Mouse (Mus musculus): ENCODE measurements around the gene Sec24b.

The Sec24b gene

GRCm38 (mm10) chr3:130055416-130056385, 5.7 kb downstream of the Sec24b start:
- DNase-seq (ENCODE audit: low read depth, low spot score): no peak

DNA sequence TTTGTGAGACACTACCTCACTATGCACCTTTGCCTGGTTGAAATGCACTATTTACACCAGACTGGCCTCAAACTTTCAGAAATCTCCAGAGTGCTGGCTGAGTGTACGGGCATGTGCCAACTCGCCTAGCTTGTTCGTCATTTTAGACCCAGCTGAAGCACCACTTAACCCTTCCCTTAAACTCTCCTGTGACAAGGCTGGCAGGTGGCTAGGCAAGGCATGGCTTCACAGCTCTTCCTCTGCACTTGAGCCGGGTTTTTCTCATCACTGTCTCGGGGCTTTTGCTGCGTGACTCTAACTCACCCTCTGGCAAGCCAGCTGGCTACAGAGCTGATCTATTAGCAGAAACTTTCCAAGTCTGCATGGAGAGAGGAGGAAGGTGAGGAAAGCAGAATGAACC, 6.8 kb downstream of the Sec24b start:
- DNase-seq (ENCODE audit: low read depth, low spot score): no peak

DNA sequence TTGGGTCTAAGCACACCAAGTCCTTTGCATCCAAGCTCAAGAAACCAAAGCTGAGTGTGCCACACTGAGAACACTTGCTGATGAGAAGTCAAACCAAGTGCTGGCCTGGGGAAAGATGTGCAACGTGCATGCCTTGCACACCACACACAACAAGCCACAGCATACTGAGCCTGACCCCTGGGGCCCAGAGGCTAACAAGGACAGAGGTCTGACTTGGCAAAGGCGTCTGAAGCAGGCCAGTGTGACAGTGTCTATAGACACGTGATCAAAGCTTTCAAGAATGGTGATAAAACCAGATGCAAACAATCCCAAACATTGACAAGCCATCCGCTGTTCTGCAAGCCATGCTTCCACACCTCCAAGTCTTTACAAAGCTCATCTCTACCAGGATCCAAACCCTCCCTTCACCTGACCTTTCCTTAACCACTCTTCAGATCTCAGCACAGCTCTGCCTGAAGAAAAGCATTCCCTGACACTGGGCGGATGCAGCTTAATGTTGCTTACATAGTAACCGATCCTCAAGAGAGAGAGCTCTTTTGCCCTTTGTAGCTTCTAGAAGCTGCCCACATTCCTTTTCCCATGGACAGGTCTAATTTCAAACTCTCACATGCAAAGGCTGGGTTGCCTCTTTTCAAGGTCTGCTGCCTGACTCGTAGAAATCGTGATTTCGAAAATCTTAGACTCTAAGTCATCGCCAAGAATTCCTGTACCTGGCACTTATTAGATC, 7.8 kb downstream of the Sec24b start:
- DNase-seq (ENCODE audit: low read depth, low spot score): no peak

DNA sequence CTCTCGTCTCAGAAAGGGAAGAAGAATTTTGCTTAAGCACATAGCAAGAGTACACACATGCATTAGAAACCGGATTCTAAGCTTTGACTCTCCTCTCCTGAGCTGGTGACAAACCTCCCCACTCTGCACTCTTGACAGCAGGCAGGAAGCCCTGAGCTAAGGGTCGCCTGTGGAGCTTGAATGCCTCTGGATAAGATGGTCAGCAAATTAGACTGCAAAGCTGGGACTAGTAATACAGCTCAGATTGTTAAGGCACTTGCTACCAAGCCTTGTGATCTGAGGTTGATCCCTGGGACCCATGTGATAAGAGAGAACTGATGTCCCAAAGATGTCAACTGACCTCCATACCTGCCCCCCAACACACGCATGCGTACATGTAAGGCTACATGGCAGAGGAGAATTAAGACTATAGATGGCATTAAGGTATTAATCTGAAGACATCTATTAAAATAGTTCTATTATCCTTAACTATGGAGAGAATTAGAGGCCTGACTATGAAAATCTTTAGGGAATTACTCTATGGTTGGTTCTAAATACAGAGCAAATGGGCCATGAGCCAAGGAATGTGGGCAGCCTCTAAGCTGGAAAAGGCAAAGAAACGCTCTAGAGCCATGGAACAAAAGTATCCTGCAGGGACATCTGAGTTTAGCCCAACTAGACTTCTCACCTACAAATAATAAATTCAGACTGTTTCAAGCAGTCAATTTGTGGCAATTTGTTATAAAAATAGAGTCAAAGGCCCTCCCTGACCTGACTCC, 8.6 kb downstream of the Sec24b start:
- no peak for DNase-seq (ENCODE audit: low read depth, low spot score)

DNA sequence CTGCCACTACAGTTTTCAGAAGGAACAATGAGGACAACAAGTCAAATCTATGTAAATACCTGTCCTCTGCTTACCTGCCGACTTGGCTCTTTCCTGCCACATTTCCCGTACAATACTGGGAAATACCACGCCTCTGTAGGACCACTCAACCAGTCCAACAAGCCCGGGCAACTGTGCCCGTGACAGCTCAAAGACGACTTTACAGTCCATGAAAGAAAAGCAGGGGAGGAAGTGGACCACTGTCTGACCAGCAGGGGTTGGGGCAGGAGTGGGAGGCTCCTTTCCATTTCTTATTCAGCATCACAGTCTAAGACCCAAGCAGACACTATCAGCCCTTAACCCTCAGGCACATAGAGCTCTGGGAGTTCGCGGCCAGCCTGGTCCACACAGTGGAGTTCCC, 9.2 kb downstream of the Sec24b start:
- no peak for DNase-seq (ENCODE audit: low read depth, low spot score)

DNA sequence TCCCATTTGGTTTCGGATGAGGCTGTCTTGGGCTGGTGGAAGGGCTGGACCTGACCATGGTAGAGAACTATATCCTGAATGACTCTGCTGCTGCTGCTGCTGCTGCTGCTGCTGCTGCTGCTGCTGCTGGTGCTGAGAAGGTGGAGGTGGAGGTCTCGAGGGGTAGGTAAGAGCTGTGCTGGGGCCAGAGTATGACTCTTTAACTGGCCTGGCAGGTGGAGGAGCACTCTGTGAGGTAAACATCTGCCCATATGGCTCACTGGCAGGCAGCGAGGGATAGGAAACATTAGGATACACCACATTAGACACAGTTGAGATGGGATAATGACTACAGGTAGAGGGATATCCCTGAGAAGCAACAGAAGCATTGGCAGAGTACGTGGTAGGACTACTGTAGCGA, 20.6 kb downstream of the Sec24b start:
- DNase-seq (ENCODE audit: low read depth, low spot score): no peak

- no peak for DNase-seq (ENCODE audit: low read depth, low spot score)
These were observed 21.3 kb downstream of the Sec24b start for GRCm38 (mm10) chr3:130040017-130040416.

- no peak for DNase-seq (ENCODE audit: low read depth, low spot score)
These were observed 32.6 kb downstream of the Sec24b start for GRCm38 (mm10) chr3:130028741-130029140.

- DNase-seq (ENCODE audit: low read depth, low spot score): no peak
These were observed 35.2 kb downstream of the Sec24b start for GRCm38 (mm10) chr3:130026181-130026580.

DNA sequence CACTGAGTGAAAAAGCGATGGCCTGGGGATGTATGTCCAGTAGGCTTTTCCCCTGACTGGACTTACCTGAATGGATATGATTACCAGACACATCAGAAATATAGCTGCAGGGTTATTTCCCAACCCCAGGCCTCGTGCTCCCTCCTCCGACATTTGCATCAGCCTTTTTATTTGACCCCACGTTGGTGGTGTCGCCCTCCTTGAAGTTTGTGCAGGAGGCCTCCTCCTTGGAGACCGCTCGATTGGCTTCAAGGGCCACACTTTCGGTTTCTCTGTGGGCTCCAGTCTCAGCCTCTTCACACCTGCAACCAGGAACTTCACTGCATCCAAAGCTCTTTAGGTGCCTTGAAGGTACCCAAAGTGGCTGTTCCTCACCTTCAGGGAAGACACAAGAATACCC, 35.8 kb downstream of the Sec24b start:
- no peak for DNase-seq (ENCODE audit: low read depth, low spot score)

- DNase-seq (ENCODE audit: low read depth, low spot score): no peak
These were observed 48.4 kb downstream of the Sec24b start for GRCm38 (mm10) chr3:130012943-130013342.

DNA sequence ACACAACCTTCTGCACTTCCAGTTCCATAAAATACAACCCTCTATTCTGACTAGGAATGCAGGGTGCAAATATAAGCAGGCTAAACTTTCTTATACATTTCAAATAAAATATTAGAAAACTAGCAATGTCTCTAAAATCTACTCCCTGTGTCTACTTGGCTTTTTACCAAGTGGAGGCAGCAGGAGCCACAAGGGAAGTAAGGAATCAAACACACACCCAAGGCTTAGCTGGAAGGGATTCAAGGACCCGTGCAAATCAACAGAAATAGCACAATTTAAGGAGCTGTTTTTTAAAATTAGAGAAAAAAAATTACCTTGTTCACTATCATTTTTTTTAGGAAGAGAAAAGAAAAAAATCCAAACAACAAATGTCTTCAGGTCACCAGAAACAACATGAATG, 50.1 kb downstream of the Sec24b start:
- DNase-seq (ENCODE audit: low read depth, low spot score): no peak

- no peak for DNase-seq (ENCODE audit: low read depth, low spot score)
These were observed 55.2 kb downstream of the Sec24b start for GRCm38 (mm10) chr3:130006141-130006540.

- no peak for DNase-seq (ENCODE audit: low read depth, low spot score)
These were observed 60.4 kb downstream of the Sec24b start for GRCm38 (mm10) chr3:130000926-130001325.

GRCm38 (mm10) chr3:129998526-129998925, 62.8 kb downstream of the Sec24b start:
- DNase-seq (ENCODE audit: low read depth, low spot score): no peak

DNA sequence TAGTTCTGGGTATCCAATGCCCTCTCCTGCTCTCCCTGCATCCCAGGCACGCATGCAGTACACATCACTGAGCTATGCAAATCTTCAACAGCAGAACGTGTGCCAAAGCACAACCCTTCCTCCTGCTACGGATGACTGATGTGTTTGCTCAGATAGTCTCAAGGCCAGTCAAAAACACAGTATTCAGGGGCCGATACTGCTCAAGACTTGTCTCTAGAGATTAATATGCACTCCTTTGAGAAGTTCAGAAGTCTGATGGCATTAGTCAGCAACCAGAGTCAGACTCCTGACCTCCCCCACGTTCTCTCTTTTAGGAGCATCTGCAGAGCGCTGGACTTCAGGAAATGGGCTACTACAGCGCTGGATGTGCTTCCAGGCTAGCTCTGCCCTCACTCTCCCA, 63.4 kb downstream of the Sec24b start:
- DNase-seq (ENCODE audit: low read depth, low spot score): no peak

GRCm38 (mm10) chr3:129997324-129997723, 64.0 kb downstream of the Sec24b start:
- DNase-seq (ENCODE audit: low read depth, low spot score): no peak

GRCm38 (mm10) chr3:129987297-129987696, 74.1 kb downstream of the Sec24b start:
- no peak for DNase-seq (ENCODE audit: low read depth, low spot score)

DNA sequence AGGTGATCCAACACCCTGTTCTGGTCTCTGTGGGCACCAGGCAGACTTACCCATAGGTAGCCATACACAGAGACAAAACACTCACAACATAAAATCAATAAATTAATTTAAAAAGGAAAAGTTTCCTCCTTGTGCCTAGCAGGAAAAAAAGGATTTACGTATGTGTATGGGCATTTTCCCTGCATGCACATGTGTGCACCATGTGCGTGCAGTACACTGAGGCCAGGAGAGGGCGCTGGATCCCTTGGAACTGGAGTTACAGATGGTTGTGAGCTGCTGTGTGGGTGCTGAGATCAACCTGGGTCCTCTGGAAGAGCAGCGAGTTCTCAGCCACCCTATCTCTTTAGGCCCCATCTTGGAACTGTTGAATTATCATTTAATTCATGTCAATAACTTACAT, 76.0 kb downstream of the Sec24b start:
- DNase-seq (ENCODE audit: low read depth, low spot score): no peak

GRCm38 (mm10) chr3:129984797-129985196, 76.6 kb downstream of the Sec24b start:
- DNase-seq (ENCODE audit: low read depth, low spot score): no peak

DNA sequence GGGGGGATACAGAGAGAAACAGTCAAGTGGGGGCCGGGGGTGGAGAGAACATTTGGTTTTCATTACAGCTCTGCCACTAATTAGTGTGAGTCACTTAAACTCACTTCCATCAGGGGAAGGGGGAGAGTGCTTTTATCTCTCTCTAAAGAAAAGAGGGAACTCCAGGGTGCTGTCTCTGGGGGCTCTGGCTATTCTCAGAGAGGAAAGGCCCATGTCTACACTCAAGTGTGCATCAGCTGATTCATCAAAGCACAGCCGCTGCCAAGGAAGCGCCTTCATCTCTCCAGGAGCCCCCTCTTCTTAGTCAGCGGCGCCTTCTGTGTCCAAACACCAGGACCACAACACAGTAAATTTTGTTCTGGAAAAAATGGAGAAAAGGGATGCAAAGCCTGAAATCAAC, 79.1 kb downstream of the Sec24b start:
- DNase-seq (ENCODE audit: low read depth, low spot score): no peak

GRCm38 (mm10) chr3:129981756-129982155, 79.6 kb downstream of the Sec24b start:
- DNase-seq (ENCODE audit: low read depth, low spot score): no peak
